Mouse (Mus musculus): ENCODE measurements around the gene Cntn4. TPM values are rescaled to one million over a fixed set of nuclear protein-coding genes. Genes with fewer than 3 reads are reported as not detected.

The Cntn4 gene
- polyA plus RNA-seq, 1 experiment from 2014 or later: not detected

- H3K27me3 ChIP-seq: no peaks in the 10 kb centered on the region
- H3K4me3 ChIP-seq (replicated peaks): no peak overlapping the region
- no peak overlapping the region for H3K9ac ChIP-seq
- no peaks in the 10 kb centered on the region for H3K4me1 ChIP-seq (replicated peaks)
- ATAC-seq (ENCODE audit: insufficient read depth): no peak
- H3K4me2 ChIP-seq: no peak overlapping the region
- H3K36me3 ChIP-seq (replicated peaks): no peaks in the 10 kb centered on the region
- 53% methylated on average over 3 of the region's 3 CpGs for WGBS (ENCODE audit: insufficient replicate concordance)
- H3K27ac ChIP-seq (replicated peaks): no peak overlapping the region
- H3K9me3 ChIP-seq (replicated peaks): no peaks in the 10 kb centered on the region
Observed at GRCm38 (mm10) chr6:106408634-106409033, 731.2 kb downstream of the Cntn4 start.

GRCm38 (mm10) chr6:106422947-106423346, 745.5 kb downstream of the Cntn4 start:
- Histone ChIP-seq H3K4me1 (replicated peaks) (no peaks in the 10 kb centered on the region), H3K36me3 (replicated peaks) (no peaks in the 10 kb centered on the region), H3K27me3 (no peaks in the 10 kb centered on the region), H3K4me2 (no peak overlapping the region), H3K4me3 (replicated peaks) (no peak overlapping the region), H3K9ac (no peak overlapping the region), H3K9me3 (replicated peaks) (no peaks in the 10 kb centered on the region), H3K27ac (replicated peaks) (no peak overlapping the region)
- ATAC-seq (ENCODE audit: insufficient read depth): no peak

DNA sequence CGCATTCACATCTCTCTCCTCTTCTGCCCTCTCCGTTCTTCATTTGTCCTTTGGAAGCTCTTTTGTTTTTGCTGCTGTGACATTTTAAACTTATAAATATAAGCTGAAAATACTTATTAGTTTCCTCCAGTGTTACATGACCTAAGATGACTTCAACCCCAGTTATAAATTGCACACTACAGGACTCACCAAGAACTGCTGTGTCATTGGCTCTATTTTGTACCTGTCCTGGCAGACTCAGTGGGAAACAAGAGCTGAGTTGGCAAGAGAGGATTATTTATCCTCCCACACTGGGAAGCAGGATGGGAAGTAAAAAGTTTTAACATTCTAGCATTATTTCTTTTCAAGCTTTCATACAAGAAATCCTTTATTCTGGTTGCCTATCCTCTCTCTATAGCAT, 746.0 kb downstream of the Cntn4 start:
- no peak for ATAC-seq (ENCODE audit: insufficient read depth)
- Histone ChIP-seq H3K36me3 (replicated peaks) (no peaks in the 10 kb centered on the region), H3K27ac (replicated peaks) (no peak overlapping the region), H3K4me2 (no peak overlapping the region), H3K4me1 (replicated peaks) (no peaks in the 10 kb centered on the region), H3K4me3 (replicated peaks) (no peak overlapping the region), H3K27me3 (no peaks in the 10 kb centered on the region), H3K9ac (no peak overlapping the region), H3K9me3 (replicated peaks) (no peaks in the 10 kb centered on the region)
- 70% methylated on average over 2 of the region's 2 CpGs for WGBS (ENCODE audit: insufficient replicate concordance)

- Histone ChIP-seq H3K27me3 (no peaks in the 10 kb centered on the region), H3K9ac (no peak overlapping the region), H3K27ac (replicated peaks) (no peak overlapping the region), H3K36me3 (replicated peaks) (no peaks in the 10 kb centered on the region), H3K4me1 (replicated peaks) (no peaks in the 10 kb centered on the region), H3K4me2 (no peak overlapping the region), H3K4me3 (replicated peaks) (no peak overlapping the region), H3K9me3 (replicated peaks) (no peaks in the 10 kb centered on the region)
- 51% methylated on average over 3 of the region's 3 CpGs for WGBS (ENCODE audit: insufficient replicate concordance)
- no peak for ATAC-seq (ENCODE audit: insufficient read depth)
Observed at GRCm38 (mm10) chr6:106426615-106427014, 749.2 kb downstream of the Cntn4 start.

DNA sequence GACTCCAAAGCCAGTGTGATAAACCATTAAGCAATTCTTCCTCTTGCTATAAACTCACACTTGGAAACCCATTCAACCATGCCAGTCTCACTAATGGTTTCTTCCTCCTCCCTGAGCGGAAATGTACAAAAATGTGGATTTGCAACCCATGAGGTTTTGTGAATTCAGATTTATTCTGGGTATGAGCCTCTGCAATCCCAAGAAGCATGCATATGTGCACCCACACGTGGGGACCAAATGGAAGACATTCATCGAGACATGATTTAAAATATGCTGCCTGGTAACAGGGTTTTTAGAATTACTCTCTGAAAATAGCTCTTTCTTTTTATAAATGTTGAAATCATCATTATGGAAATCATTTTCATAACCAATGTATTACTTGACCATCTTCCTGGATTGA, 754.0 kb downstream of the Cntn4 start:
- Histone ChIP-seq H3K9ac (no peak overlapping the region), H3K9me3 (replicated peaks) (no peaks in the 10 kb centered on the region), H3K27ac (replicated peaks) (no peak overlapping the region), H3K4me3 (replicated peaks) (no peak overlapping the region), H3K27me3 (no peaks in the 10 kb centered on the region), H3K36me3 (replicated peaks) (no peaks in the 10 kb centered on the region), H3K4me1 (replicated peaks) (no peaks in the 10 kb centered on the region), H3K4me2 (no peak overlapping the region)
- ATAC-seq (ENCODE audit: insufficient read depth): no peak
- 55% methylated on average over 3 of the region's 3 CpGs for WGBS (ENCODE audit: insufficient replicate concordance)

GRCm38 (mm10) chr6:106440786-106441185, 763.3 kb downstream of the Cntn4 start:
- Histone ChIP-seq H3K36me3 (replicated peaks) (no peaks in the 10 kb centered on the region), H3K9me3 (replicated peaks) (no peaks in the 10 kb centered on the region), H3K9ac (no peak overlapping the region), H3K4me3 (replicated peaks) (no peak overlapping the region), H3K27ac (replicated peaks) (no peak overlapping the region), H3K4me1 (replicated peaks) (no peaks in the 10 kb centered on the region), H3K4me2 (no peak overlapping the region), H3K27me3 (no peaks in the 10 kb centered on the region)
- WGBS (ENCODE audit: insufficient replicate concordance): 37% methylated on average over 1 of the region's 1 CpGs
- ATAC-seq (ENCODE audit: insufficient read depth): no peak

DNA sequence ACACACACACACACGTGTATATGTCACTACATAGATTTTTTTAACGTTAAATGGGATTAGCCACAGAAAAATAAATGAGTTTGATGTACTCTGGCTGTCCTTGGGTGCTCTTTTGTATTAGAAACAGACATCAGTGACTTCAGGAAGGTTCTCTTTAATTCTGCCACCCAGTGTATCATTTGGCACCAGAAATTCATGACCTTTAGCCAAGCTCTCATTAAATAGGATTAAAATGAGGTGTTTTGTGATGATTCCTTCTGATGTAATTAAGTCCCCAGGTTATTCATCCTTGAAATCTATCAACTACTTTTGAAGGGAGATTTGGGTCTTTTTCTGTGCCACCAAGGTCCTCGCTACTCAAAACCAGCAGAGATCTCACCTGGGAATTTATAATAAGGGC, 763.8 kb downstream of the Cntn4 start:
- no peak overlapping the region for H3K9ac ChIP-seq
- WGBS (ENCODE audit: insufficient replicate concordance): 47% methylated on average over 3 of the region's 3 CpGs
- H3K4me1 ChIP-seq (replicated peaks): no peaks in the 10 kb centered on the region
- no peaks in the 10 kb centered on the region for H3K9me3 ChIP-seq (replicated peaks)
- H3K4me2 ChIP-seq: no peak overlapping the region
- no peaks in the 10 kb centered on the region for H3K36me3 ChIP-seq (replicated peaks)
- no peak overlapping the region for H3K27ac ChIP-seq (replicated peaks)
- no peak for ATAC-seq (ENCODE audit: insufficient read depth)
- no peaks in the 10 kb centered on the region for H3K27me3 ChIP-seq
- H3K4me3 ChIP-seq (replicated peaks): no peak overlapping the region

DNA sequence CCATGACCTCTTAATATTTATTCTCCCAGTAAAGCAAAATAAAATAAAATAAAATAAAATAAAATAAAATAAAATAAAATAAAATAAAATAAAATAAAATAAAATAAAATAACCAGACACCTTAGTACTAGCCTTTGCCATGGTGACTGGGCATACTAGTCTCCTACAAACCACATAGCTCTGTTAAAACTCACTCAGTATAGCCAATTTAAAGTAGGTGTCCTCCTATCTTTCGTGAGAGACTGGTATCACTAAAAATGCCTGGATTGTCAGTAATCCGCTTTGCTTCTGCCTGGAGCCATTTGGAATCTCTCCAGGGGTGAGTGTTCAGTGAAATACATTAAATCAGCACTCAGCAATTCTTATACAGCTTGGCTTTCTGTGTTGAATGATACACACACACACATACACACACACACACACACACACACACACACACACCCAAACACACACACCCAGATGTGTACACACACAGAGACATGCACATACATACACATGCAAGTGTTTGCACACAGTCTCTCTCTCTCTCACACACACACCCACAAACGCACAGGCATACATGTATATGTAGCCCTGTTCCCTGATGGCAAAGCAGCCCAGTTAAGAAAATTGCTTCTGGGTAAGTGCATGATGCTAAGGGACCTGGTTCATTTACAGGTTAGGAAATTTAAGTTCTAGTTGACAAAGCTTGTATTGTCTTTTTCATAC, 776.8 kb downstream of the Cntn4 start:
- Histone ChIP-seq H3K4me3 (replicated peaks) (no peak overlapping the region), H3K9me3 (replicated peaks) (no peaks in the 10 kb centered on the region), H3K27me3 (no peaks in the 10 kb centered on the region), H3K4me1 (replicated peaks) (no peaks in the 10 kb centered on the region), H3K9ac (no peak overlapping the region), H3K4me2 (no peak overlapping the region), H3K36me3 (replicated peaks) (no peaks in the 10 kb centered on the region), H3K27ac (replicated peaks) (no peak overlapping the region)
- WGBS (ENCODE audit: insufficient replicate concordance): 52% methylated on average over 3 of the region's 3 CpGs
- ATAC-seq (ENCODE audit: insufficient read depth): no peak

- 68% methylated on average over 3 of the region's 3 CpGs for WGBS (ENCODE audit: insufficient replicate concordance)
- H3K36me3 ChIP-seq (replicated peaks): no peaks in the 10 kb centered on the region
- H3K27ac ChIP-seq (replicated peaks): no peak overlapping the region
- H3K9ac ChIP-seq: no peak overlapping the region
- H3K9me3 ChIP-seq (replicated peaks): no peaks in the 10 kb centered on the region
- no peak for ATAC-seq (ENCODE audit: insufficient read depth)
- H3K4me1 ChIP-seq (replicated peaks): no peaks in the 10 kb centered on the region
- H3K27me3 ChIP-seq: no peaks in the 10 kb centered on the region
- H3K4me2 ChIP-seq: no peak overlapping the region
- no peak overlapping the region for H3K4me3 ChIP-seq (replicated peaks)
Observed at GRCm38 (mm10) chr6:106455616-106456015, 778.2 kb downstream of the Cntn4 start.

- Histone ChIP-seq H3K4me3 (replicated peaks) (no peak overlapping the region), H3K9ac (no peak overlapping the region), H3K4me2 (no peak overlapping the region), H3K9me3 (replicated peaks) (no peaks in the 10 kb centered on the region), H3K27me3 (no peaks in the 10 kb centered on the region), H3K4me1 (replicated peaks) (no peaks in the 10 kb centered on the region), H3K36me3 (replicated peaks) (no peaks in the 10 kb centered on the region), H3K27ac (replicated peaks) (no peak overlapping the region)
- no peak for ATAC-seq (ENCODE audit: insufficient read depth)
- WGBS (ENCODE audit: insufficient replicate concordance): 52% methylated on average over 6 of the region's 6 CpGs
Observed at GRCm38 (mm10) chr6:106458166-106458565, 780.7 kb downstream of the Cntn4 start.

DNA sequence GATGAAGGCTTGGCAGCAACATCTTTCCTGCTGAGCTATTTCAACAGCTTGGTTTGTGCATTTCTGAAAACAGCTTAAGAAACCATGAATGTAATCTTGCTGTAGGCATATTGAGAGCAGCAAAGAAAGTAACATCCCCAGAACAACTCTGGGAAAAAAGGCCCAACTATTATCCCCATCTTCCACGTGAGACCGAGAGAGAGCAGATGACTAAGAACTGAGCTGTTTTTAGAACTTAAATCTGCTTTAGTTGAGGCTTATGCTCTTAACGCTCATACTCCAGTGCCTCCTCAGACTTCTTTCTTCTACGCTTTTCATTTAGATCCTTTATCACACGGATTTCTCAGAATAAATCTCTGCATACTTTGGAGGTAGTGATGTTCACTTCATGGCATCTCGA, 784.9 kb downstream of the Cntn4 start:
- WGBS (ENCODE audit: insufficient replicate concordance): 62% methylated on average over 6 of the region's 6 CpGs

DNA sequence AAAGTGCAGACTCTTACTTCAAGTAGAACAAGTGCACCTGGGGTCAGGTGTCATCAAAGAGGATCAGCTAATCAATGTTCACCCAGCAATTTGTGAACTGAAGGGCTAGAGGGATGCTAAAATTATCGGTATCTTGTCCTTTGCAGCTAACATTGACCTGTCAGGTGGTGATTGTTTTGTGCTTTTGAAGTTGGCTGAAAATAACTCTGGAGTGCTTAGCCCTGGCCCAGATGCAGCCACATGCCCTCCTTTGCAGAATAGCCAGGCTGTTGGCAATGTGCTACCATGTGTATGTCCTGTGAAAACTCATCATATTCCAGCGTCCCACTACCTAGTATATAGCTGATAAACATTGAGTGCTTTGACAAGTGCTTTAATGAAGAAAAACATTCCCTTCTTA, 786.4 kb downstream of the Cntn4 start:
- no peak overlapping the region for H3K4me3 ChIP-seq (replicated peaks)
- no peak for ATAC-seq (ENCODE audit: insufficient read depth)
- no peaks in the 10 kb centered on the region for H3K9me3 ChIP-seq (replicated peaks)
- H3K27me3 ChIP-seq: no peaks in the 10 kb centered on the region
- no peaks in the 10 kb centered on the region for H3K4me1 ChIP-seq (replicated peaks)
- WGBS (ENCODE audit: insufficient replicate concordance): 51% methylated on average over 2 of the region's 2 CpGs
- H3K27ac ChIP-seq (replicated peaks): no peak overlapping the region
- H3K9ac ChIP-seq: no peak overlapping the region
- H3K36me3 ChIP-seq (replicated peaks): no peaks in the 10 kb centered on the region
- no peak overlapping the region for H3K4me2 ChIP-seq

More for the DNA sequence above, 784.9 kb downstream of the Cntn4 start:
- Histone ChIP-seq H3K9ac (no peak overlapping the region), H3K4me2 (no peak overlapping the region), H3K27ac (replicated peaks) (no peak overlapping the region), H3K9me3 (replicated peaks) (no peaks in the 10 kb centered on the region), H3K4me1 (replicated peaks) (no peaks in the 10 kb centered on the region), H3K27me3 (no peaks in the 10 kb centered on the region), H3K36me3 (replicated peaks) (no peaks in the 10 kb centered on the region), H3K4me3 (replicated peaks) (no peak overlapping the region)
- no peak for ATAC-seq (ENCODE audit: insufficient read depth)
